Mouse (Mus musculus): ENCODE measurements around the gene 1700016D06Rik. TPM values are rescaled to one million over a fixed set of nuclear protein-coding genes. Genes with fewer than 3 reads are reported as not detected.

The 1700016D06Rik gene
- polyA plus RNA-seq, 1 experiment from 2014 or later, result not detected

DNA sequence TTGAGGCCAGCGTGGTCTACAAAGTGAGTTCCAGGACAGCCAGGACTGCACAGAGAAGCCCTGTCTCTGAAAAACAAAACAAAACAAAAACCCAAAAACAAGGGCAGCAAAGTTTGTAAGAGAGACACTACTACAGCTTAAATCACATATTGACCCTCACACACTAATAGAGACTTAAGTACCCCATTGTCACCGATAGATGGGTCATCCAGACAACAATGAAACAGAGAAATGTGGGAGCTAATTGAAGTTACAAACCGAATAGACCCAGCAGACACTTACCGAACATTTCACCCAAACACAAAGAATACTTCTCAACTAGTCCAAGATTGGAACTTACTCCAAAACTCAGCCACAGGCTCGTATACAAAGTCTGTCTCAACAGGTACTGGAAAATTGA lies 50.8 kb downstream of the 1700016D06Rik start:
- Histone ChIP-seq H3K4me1 (peaks cover 10% of the 10 kb centered on the region; the same call in 1 of the 2 replicates), H3K9me3 (no peaks in the 10 kb centered on the region), H3K27me3 (ENCODE audit: insufficient read depth, poor library complexity, severe bottlenecking) (no peaks in the 10 kb centered on the region), H3K36me3 (no peaks in the 10 kb centered on the region), H3K27ac (no peak overlapping the region), H3K4me3 (no peak overlapping the region)
- no peak for DNase-seq (ENCODE audit: low spot score)
- 90% methylated on average over 5 of the region's 5 CpGs for WGBS

DNA sequence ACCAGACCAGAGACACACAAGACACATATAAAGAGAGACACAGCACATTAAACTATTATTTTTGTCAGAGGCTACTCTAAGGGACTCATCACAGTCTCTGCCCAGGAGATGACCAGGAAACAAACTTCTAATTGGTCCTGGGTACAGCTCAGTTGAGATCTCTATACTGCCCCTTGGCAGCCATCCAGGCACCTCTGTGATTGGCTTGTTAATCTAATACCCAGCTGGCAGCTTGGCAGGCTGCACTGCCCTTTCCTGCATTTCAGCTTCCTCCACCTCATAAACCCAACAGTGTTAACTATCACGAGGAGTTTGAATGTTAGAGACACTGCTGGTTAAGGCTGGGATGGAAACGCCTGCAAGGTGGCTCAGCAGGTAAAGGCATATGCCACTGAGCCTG lies 57.7 kb downstream of the 1700016D06Rik start:
- Histone ChIP-seq H3K27ac (no peak overlapping the region), H3K9me3 (no peaks in the 10 kb centered on the region), H3K4me3 (no peak overlapping the region), H3K36me3 (0 out of 2 replicates have a peak, but pooled peaks cover 4% of the 10 kb centered on the region), H3K4me1 (peaks cover 14% of the 10 kb centered on the region), H3K27me3 (ENCODE audit: insufficient read depth, poor library complexity, severe bottlenecking) (no peaks in the 10 kb centered on the region)
- no peak for DNase-seq (ENCODE audit: low spot score)
- 78% methylated on average over 2 of the region's 2 CpGs for WGBS

DNA sequence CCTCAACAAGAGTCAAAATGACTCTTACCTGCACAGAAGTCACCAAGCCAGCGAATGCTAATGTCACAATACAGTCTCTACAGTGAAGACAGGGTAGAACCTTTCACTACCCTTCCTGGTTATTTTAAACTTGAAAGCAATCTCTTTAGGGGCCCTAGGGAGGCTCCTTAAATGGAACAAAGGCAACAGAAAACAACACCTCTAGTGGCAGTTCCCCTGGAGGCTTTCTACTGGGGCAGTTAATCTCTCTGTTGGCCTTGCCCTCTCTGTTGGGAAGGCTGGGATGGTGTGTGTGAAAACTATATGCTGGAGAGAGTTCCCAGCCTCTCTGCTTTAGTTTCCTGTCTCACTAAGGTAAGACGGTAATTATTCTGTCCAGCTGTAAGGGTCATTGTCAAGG lies 60.3 kb downstream of the 1700016D06Rik start:
- no peaks in the 10 kb centered on the region for H3K9me3 ChIP-seq
- 58% methylated on average over 2 of the region's 2 CpGs for WGBS
- H3K4me1 ChIP-seq, result peaks cover 19% of the 10 kb centered on the region
- H3K4me3 ChIP-seq, result no peak overlapping the region
- 0 out of 2 replicates have a peak, but pooled peaks cover 4% of the 10 kb centered on the region for H3K36me3 ChIP-seq
- no peak for DNase-seq (ENCODE audit: low spot score)
- H3K27ac ChIP-seq, result no peak overlapping the region; the same call in 1 of the 2 replicates
- H3K27me3 ChIP-seq (ENCODE audit: insufficient read depth, poor library complexity, severe bottlenecking), result no peaks in the 10 kb centered on the region

DNA sequence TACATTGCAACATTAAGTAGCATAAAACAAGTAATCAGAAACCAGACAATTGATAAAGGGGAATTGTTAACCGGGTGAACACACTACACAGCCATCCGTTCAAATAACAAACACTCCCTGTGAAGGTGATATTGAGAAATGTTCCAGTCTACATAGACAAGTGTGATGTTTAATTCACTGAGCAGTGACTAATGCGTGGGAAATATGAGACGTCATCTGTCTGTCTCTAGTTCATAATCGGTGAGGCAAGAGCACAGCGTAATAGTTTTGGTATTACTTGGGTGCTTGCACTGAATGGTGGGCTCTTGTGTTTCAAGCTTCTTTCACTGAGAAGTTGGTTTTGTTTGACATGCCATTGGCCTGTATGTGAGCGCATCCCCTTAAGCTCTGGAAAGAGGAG lies 63.3 kb downstream of the 1700016D06Rik start:
- H3K4me3 ChIP-seq, result no peak overlapping the region
- H3K9me3 ChIP-seq, result no peaks in the 10 kb centered on the region
- peaks cover 7% of the 10 kb centered on the region; the same call in 1 of the 2 replicates for H3K36me3 ChIP-seq
- WGBS, result 94% methylated on average over 7 of the region's 7 CpGs
- H3K27me3 ChIP-seq (ENCODE audit: insufficient read depth, poor library complexity, severe bottlenecking), result no peaks in the 10 kb centered on the region
- no peak for DNase-seq (ENCODE audit: low spot score)
- no peak overlapping the region for H3K27ac ChIP-seq
- H3K4me1 ChIP-seq, result peaks cover 38% of the 10 kb centered on the region

DNA sequence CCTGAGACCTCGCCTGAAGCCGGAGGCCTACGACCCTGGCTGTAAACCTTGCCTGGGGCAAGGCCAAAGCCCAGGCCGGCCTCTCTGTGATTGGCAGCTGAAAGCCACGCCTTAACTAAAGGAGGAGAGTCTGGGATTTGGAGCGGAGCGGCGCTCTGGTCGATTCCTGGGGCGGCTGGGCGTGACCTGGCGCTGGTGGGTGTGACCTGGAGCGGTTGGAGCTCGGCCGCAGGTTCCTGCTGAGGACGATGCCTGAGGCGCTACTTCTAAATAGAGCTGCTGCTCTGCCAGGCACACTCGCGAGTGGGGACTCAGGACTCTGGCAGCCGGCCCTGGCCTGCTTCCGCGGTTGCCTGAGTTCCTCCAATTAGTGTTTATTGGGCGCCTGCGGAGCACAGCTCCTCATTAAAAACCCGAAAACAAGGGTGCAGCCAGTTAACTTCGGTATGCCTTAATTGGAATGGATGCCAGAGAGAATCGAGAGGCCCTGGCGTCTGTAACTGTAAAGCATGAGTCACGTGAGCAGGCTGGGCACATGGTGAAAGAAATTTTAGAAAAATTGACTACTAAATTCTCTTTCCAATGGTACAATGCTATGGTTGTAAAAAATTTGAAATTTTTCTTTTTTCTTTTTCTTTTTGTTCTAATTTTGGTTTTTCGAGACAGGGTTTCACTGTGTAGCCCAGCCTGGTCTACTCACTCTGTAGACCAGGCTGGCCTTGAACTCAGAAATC lies 64.4 kb downstream of the 1700016D06Rik start:
- no peaks in the 10 kb centered on the region for H3K27me3 ChIP-seq (ENCODE audit: insufficient read depth, poor library complexity, severe bottlenecking)
- peak overlapping the region; percentile 93 for H3K4me3 ChIP-seq
- peaks cover 16% of the 10 kb centered on the region for H3K36me3 ChIP-seq
- no peaks in the 10 kb centered on the region for H3K9me3 ChIP-seq
- peak overlapping the region; percentile 99 for H3K27ac ChIP-seq
- H3K4me1 ChIP-seq, result peaks cover 41% of the 10 kb centered on the region
- WGBS, result 3% methylated on average over 30 of the region's 30 CpGs
- peak; percentile 97 for DNase-seq (ENCODE audit: low spot score)

DNA sequence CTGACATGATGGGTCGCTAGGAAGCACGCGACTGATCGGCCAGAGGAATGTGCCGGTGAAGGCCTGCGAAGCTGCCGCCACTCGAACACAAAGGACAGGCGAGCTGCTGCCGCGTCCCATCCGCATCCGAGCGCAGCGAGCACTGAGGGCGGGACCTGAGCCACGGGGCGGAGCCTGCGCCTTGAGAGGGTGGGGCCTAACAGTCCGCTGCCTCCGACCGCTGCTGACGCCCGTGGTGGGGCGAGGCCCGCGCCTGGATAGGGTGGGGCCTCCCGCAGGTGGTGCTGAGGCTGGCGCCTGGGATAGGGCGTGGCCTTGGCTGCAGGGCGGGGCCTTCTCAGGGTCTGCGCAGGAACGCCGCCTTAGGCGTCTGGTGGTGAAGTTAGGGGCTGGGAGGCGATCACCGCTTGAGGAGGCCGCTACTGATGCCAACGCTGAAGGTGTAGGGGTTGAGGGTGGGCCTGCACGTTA lies 65.2 kb downstream of the 1700016D06Rik start, which contains the start of gene Ankrd10:
Ankrd10 (minus strand) TSS at position 147 of the 471 bp plus-strand sequence.
- no peaks in the 10 kb centered on the region for H3K27me3 ChIP-seq (ENCODE audit: insufficient read depth, poor library complexity, severe bottlenecking)
- DNase-seq (ENCODE audit: low spot score), result peak; percentile 99
- no peaks in the 10 kb centered on the region for H3K9me3 ChIP-seq
- H3K4me3 ChIP-seq, result peak within 1 kb of the TSS; percentile 93
- H3K27ac ChIP-seq, result peak within 1 kb of the TSS; percentile 99
- H3K4me1 ChIP-seq, result peaks cover 41% of the 10 kb centered on the region
- H3K36me3 ChIP-seq, result peaks cover 20% of the 10 kb centered on the region
- WGBS, result under 1% methylated on average over 40 of the region's 40 CpGs

DNA sequence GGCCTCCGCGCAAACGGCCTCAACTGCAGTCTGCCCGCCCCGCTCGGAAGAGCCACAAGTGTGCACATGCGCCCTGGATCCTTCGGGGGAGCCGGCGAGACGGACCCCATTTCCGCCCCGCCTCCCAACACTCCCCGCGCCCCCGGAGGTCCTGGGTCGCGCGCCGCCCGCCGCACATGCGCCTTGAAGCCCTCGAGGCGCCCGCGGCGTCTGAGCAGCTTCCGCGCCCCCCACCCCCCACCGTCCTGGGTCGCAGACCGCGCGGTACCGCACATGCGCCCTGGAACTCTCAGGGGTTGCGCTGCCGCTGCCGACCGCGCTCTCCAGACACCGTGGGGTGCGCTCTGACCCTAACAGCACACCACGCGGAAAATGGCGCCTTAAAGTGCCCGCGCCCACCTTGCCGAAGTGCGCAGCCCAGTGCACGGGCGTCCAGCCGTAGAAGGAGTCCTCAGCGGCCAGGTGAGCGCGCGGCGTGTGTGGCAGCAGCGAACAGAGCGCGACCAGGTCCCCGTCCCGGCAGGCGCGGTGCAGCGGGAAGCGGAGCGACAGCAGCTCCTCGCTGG lies 65.8 kb downstream of the 1700016D06Rik start:
- H3K4me1 ChIP-seq, result peaks cover 44% of the 10 kb centered on the region
- peaks cover 25% of the 10 kb centered on the region for H3K36me3 ChIP-seq
- peak; percentile 94 for DNase-seq (ENCODE audit: low spot score)
- H3K27ac ChIP-seq, result peak overlapping the region; percentile 99
- no peaks in the 10 kb centered on the region for H3K27me3 ChIP-seq (ENCODE audit: insufficient read depth, poor library complexity, severe bottlenecking)
- WGBS, result under 1% methylated on average over 70 of the region's 70 CpGs
- peak overlapping the region; percentile 93 for H3K4me3 ChIP-seq
- no peaks in the 10 kb centered on the region for H3K9me3 ChIP-seq

DNA sequence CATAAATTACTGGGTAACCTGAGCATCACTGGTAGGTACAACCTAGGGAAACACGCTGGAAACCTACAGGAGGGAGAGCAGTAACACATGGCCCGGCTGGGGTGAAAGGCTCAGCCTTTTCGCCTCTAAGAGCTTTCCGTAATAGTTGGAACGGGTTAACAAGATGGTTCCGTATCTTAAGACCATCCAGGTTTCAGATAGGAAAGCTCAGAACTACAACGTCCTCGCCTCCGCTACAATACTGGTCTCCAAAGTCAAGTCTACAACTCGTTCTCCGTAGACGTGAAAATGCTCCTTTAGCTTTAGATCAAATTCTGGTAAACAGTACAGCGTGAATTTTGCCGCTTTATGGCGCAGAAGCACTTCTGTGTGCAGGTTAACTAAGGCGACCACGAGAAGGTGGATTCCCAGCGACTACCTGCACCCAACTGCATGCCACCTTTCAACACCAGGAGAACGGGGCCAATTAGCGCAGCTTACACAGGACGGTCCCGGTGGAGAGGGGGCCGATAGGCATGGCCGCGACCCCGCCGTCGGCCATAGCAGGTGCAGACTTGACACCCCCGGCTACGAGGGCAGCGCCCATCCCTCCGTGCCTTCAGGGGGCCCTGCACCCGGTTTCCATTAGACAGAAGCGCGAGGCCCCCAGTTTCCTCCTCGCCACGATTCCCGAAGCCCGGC lies 66.4 kb downstream of the 1700016D06Rik start:
- Histone ChIP-seq H3K27me3 (ENCODE audit: insufficient read depth, poor library complexity, severe bottlenecking) (no peaks in the 10 kb centered on the region), H3K4me3 (peak overlapping the region; percentile 93), H3K36me3 (peaks cover 31% of the 10 kb centered on the region), H3K27ac (peak overlapping the region; percentile 99), H3K4me1 (peaks cover 44% of the 10 kb centered on the region), H3K9me3 (no peaks in the 10 kb centered on the region)
- under 1% methylated on average over 39 of the region's 39 CpGs for WGBS
- peak; percentile 81 for DNase-seq (ENCODE audit: low spot score)

DNA sequence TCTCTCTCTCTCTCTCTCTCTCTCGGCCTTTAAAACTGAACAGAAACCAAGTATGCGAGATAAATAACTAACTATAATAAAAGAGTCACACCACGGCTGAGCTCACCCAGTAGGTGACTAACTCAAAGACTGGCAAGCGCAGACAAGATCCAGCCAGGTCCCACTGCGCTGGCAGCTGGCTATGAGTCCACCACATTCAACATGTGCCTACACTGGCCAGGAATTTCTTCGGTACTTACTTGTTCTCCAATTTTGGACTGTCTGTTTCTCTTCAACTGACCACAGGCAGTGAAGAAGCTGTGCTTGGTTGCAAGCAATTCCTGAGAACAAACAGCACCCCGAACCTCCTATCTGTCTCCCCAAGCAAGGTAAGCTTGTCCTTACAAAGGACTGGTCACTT lies 67.4 kb downstream of the 1700016D06Rik start:
- H3K4me3 ChIP-seq, result peak overlapping the region; percentile 93
- H3K36me3 ChIP-seq, result peaks cover 40% of the 10 kb centered on the region
- H3K9me3 ChIP-seq, result no peaks in the 10 kb centered on the region
- 60% methylated on average over 7 of the region's 7 CpGs for WGBS
- DNase-seq (ENCODE audit: low spot score), result no peak
- no peak overlapping the region; the same call in 1 of the 2 replicates for H3K27ac ChIP-seq
- no peaks in the 10 kb centered on the region for H3K27me3 ChIP-seq (ENCODE audit: insufficient read depth, poor library complexity, severe bottlenecking)
- H3K4me1 ChIP-seq, result peaks cover 44% of the 10 kb centered on the region

DNA sequence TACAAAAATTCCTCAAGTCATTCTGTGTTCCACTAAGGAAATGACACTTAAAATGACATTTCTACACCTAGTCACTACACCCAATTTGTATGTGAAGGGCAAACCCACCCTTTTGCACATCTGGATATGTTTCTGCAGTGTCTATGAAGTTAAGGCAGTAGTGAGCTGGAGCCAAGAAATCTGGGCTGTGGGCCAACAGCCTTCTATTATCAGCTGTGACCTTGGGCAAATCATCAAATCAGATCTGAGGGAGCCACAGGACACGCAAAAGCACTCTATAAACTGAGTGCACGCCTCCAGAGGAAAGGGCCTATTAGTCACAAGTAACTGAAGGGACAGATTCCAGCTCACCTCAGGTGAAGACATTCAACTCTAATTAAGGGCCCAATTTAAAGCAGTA lies 68.5 kb downstream of the 1700016D06Rik start:
- 19% methylated on average over 2 of the region's 2 CpGs for WGBS
- Histone ChIP-seq H3K4me3 (0 out of 2 replicates have a peak overlapping the region, but pooled peaks have one; percentile 6), H3K27me3 (ENCODE audit: insufficient read depth, poor library complexity, severe bottlenecking) (no peaks in the 10 kb centered on the region), H3K36me3 (peaks cover 50% of the 10 kb centered on the region), H3K4me1 (peaks cover 44% of the 10 kb centered on the region), H3K9me3 (no peaks in the 10 kb centered on the region), H3K27ac (no peak overlapping the region)
- no peak for DNase-seq (ENCODE audit: low spot score)

DNA sequence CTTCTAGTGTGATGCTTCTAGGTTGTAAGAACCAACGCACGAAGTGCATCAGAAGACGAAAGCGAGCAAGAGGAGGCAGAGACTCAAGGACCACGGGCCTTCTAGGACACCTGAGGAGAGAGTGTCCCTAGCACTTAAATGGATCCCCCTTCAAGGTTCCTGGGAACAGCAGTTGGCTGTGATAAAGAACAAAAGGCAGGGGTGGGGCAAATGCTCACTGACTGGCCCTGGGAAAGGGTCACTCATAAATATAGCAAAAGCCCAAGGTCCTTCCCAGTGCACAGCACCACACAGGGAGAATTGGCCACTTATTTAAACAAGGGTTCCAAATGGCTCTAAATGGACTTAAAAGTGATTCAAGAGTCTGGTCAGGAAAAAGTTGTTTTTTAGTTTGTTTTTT lies 71.7 kb downstream of the 1700016D06Rik start:
- 75% methylated on average over 5 of the region's 5 CpGs for WGBS
- Histone ChIP-seq H3K4me3 (no peak overlapping the region), H3K27me3 (ENCODE audit: insufficient read depth, poor library complexity, severe bottlenecking) (no peaks in the 10 kb centered on the region), H3K27ac (no peak overlapping the region), H3K4me1 (peaks cover 26% of the 10 kb centered on the region), H3K36me3 (peaks cover 74% of the 10 kb centered on the region), H3K9me3 (no peaks in the 10 kb centered on the region)
- DNase-seq (ENCODE audit: low spot score), result no peak

DNA sequence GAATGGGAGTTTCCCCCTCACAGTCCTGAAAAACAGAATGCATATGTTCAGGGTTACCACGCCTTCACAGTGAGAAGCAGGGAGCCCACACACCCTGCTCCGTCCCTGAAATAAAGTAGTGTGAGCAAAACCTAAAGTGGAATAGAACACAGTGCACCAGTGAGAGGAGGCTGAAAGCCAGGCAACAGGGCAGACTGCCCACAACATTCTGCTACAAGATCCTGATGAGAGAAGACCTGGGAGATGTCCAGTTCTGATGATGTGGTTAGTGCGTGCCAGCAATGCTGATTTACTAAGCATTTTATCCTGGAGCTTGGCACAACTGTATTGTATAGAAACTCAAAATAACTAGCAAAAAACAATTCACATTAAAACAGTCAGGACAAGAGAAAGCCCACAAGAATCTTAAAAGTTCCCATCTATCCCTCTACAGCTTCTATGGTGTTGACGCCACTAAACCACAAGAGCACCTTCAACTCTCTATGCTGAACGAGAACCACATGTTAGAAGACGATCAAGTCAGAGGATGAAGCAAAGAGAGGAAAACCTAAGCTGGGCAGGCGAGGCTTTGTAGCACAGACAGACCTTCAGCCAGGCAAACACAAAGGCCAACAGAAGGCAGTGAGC lies 72.2 kb downstream of the 1700016D06Rik start:
- peaks cover 77% of the 10 kb centered on the region for H3K36me3 ChIP-seq
- no peak overlapping the region for H3K4me3 ChIP-seq
- DNase-seq (ENCODE audit: low spot score), result no peak
- no peak overlapping the region for H3K27ac ChIP-seq
- WGBS, result 84% methylated on average over 7 of the region's 7 CpGs
- H3K9me3 ChIP-seq, result no peaks in the 10 kb centered on the region
- peaks cover 21% of the 10 kb centered on the region for H3K4me1 ChIP-seq
- no peaks in the 10 kb centered on the region for H3K27me3 ChIP-seq (ENCODE audit: insufficient read depth, poor library complexity, severe bottlenecking)
